Comparison of ENCODE assay signal across 11 mouse cellular contexts in genomic region chr3:138714788-138715187, GRCm38 (mm10).
"Had no signal": no experiment of that assay in that cellular context is flagged by ENCODE, and none has a peak within 500 bp of the region (broad histone marks: within the 10 kb centered on the region; RNA-seq: fewer than 3 reads in every experiment).

No protein-coding gene starts in this region.

- DNase-seq: retina, postnatal 1 day; right cerebral cortex, adult 18-20 months; right cerebral cortex, postnatal 14 days; right cerebral cortex, postnatal 25 days; right cerebral cortex, postnatal 4 days; spleen, adult 18-20 months; thymus, adult 18-20 months; thymus, postnatal 36 days had no signal

- H3K27me3 ChIP-seq: neural tube, embryonic 13.5 days; neural tube, embryonic 15.5 days; stomach, embryonic 15.5 days had no signal
